Mouse (Mus musculus) adrenal gland, adult 18-20 months (tissue): Measurements from ENCODE around the gene 2810021J22Rik. TPM values are rescaled to one million over a fixed set of nuclear protein-coding genes. Genes with fewer than 3 reads are reported as not detected.

ENCODE experiments used
- DNase-seq, 2 experiments: peaks; one replicate each; pipeline ENCODE4 v3.0.0; 2021 to 2022; ENCODE audit warnings: low spot score in 2 of 2
- total RNA-seq, 2 experiments: library from RNA; stranded (reverse); gene quantifications; 1 replicate in 1 of 2; 2 replicates in 1 of 2; pipeline ENCODE4 v1.2.3; 2021

The 2810021J22Rik gene
- total RNA-seq, 2 experiments from 2014 or later: 4.0 to 5.9 TPM

- no peak for DNase-seq
Observed at GRCm38 (mm10) chr11:58914461-58915028, 47.5 kb downstream of the 2810021J22Rik start.

GRCm38 (mm10) chr11:58916879-58917744 is 50.1 kb downstream of the 2810021J22Rik start:
- DNase-seq: peak; percentile 31 to 49

- DNase-seq: no peak
Observed at GRCm38 (mm10) chr11:58917745-58918366, 50.8 kb downstream of the 2810021J22Rik start, which contains the start of gene Btnl10. Btnl10 (plus strand) TSS chr11:58917908.

- DNase-seq: no peak
Observed at GRCm38 (mm10) chr11:58918759-58919158, 51.7 kb downstream of the 2810021J22Rik start.

GRCm38 (mm10) chr11:58922420-58922819 is 55.4 kb downstream of the 2810021J22Rik start:
- no peak for DNase-seq

- no peak for DNase-seq
Observed at GRCm38 (mm10) chr11:58926651-58927050, 59.6 kb downstream of the 2810021J22Rik start.

GRCm38 (mm10) chr11:58927053-58927452 is 60.0 kb downstream of the 2810021J22Rik start:
- no peak for DNase-seq

- peak; percentile 44 to 64 for DNase-seq
Observed at GRCm38 (mm10) chr11:58927790-58928651, 61.0 kb downstream of the 2810021J22Rik start.

GRCm38 (mm10) chr11:58929055-58929454 is 62.0 kb downstream of the 2810021J22Rik start:
- no peak for DNase-seq

GRCm38 (mm10) chr11:58929641-58930040 is 62.6 kb downstream of the 2810021J22Rik start:
- no peak for DNase-seq

- no peak for DNase-seq
Observed at GRCm38 (mm10) chr11:58930254-58930653, 63.2 kb downstream of the 2810021J22Rik start.

GRCm38 (mm10) chr11:58931576-58931975 is 64.6 kb downstream of the 2810021J22Rik start:
- no peak for DNase-seq

Other genes starting within 250 kb of the 2810021J22Rik start
- not detected for gene Olfr323, start 236.7 kb upstream of the 2810021J22Rik start, total RNA-seq
- not detected for gene Trim58, start 226.8 kb upstream of the 2810021J22Rik start, total RNA-seq
- not detected for gene Olfr322, start 208.4 kb upstream of the 2810021J22Rik start, total RNA-seq
- gene Olfr320, start 186.1 kb upstream of the 2810021J22Rik start, total RNA-seq: not detected
- not detected for gene Olfr319, start 168.1 kb upstream of the 2810021J22Rik start, total RNA-seq
- not detected for gene Olfr318, start 143.2 kb upstream of the 2810021J22Rik start, total RNA-seq
- not detected for gene Olfr317, start 128.0 kb upstream of the 2810021J22Rik start, total RNA-seq
- gene Olfr316, start 114.5 kb upstream of the 2810021J22Rik start, total RNA-seq: not detected
- not detected for gene Olfr315, start 94.0 kb upstream of the 2810021J22Rik start, total RNA-seq
- gene Olfr314, start 84.3 kb upstream of the 2810021J22Rik start, total RNA-seq: not detected
- 1 to 10 TPM; 2.6 to 3.1 TPM for gene Fam183b, start 65.3 kb upstream of the 2810021J22Rik start, total RNA-seq
- gene Olfr313, start 52.2 kb upstream of the 2810021J22Rik start, total RNA-seq: not detected
- gene Olfr312, start 38.0 kb upstream of the 2810021J22Rik start, total RNA-seq: not detected
- not detected for gene Olfr311, start 28.0 kb upstream of the 2810021J22Rik start, total RNA-seq
- 1 to 10 TPM; 4.1 to 5.7 TPM for gene Gm12258, start 20.1 kb upstream of the 2810021J22Rik start, total RNA-seq
- gene Zfp39, start 37.0 kb downstream of the 2810021J22Rik start, total RNA-seq: 1 to 10 TPM; 3.3 to 4.1 TPM
- not detected for gene Btnl10, start 50.7 kb downstream of the 2810021J22Rik start, total RNA-seq
- 100 to 1,000 TPM; 171 to 177 TPM for gene Rnf187, start 71.7 kb downstream of the 2810021J22Rik start, total RNA-seq
- 1 to 10 TPM; 5.8 to 6.0 TPM for gene Hist3h2ba, start 81.7 kb downstream of the 2810021J22Rik start, total RNA-seq
- 10 to 100 TPM; 13.3 to 17.6 TPM for gene Hist3h2a, start 87.5 kb downstream of the 2810021J22Rik start, total RNA-seq
- under 1 TPM; 0.06 to 0.10 TPM for gene Trim17, start 87.5 kb downstream of the 2810021J22Rik start, total RNA-seq
- 10 to 100 TPM; 22.0 to 27.1 TPM for gene Trim11, start 110.9 kb downstream of the 2810021J22Rik start, total RNA-seq